Mouse (Mus musculus) kidney, adult 2 months (tissue): ENCODE measurements at regions not wholly inside any gene's neighbourhood (a gene's known extent, or its start where the extent isn't known, plus 50 kb on each side); places are given as distances from the start of the nearest gene placed in this dataset.

Source experiments
- CTCF ChIP-seq: fragments of 200-500 bp; conservative IDR thresholded peaks from 2 replicates; pipeline ENCODE4 v1.5.1; 2011; ENCODE audit warnings: low read depth, mild to moderate bottlenecking, control low read depth, low read length, moderate library complexity, mixed read lengths; ENCODE audit not compliant: insufficient read depth, insufficient read length
- POLR2A ChIP-seq: fragments of 200-500 bp; IDR thresholded peaks from one replicate; pipeline ENCODE4 v1.6.1; 2011; ENCODE audit warnings: low read depth, low read length, control low read depth

DNA sequence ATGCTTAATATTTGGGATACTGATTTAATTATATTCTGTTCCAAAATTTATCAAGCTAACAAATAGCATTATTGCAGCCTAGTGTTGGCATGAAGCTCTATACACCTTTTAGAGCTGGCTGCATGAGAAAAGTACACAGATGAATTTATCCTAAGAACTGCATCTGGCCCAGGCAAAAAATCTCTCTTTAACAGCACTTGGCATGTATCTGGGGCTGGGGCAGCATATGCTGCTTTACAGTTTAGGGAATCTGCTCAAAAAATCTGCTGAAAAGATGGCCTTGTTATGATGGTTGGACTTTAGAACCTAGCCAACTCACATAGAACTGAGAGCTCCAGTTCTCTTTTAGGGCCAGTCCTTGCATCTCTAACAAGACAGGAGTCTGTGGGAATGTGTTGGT lies 276.2 kb downstream of the Cox7c start:
- no peak for TF ChIP-seq POLR2A
- no peak for TF ChIP-seq CTCF
